Mouse (Mus musculus) splenic B cell, adult 2 months (primary cell): ENCODE measurements around the gene Zfp383.
A peak's percentile ranks its signal among the peaks of the same experiment; 100 is the strongest.

Experiments
- DNase-seq: peaks from one replicate; pipeline ENCODE4 v3.0.0-alpha.2; 2011; ENCODE audit warnings: low read depth, low spot score
- H3K27me3 ChIP-seq: 2 replicates; pipeline ENCODE4 v1.6.1; 2012; ENCODE audit warnings: mild to moderate bottlenecking, low read length, moderate library complexity, mixed read lengths; ENCODE audit not compliant: control insufficient read depth, poor library complexity, insufficient read depth, severe bottlenecking
- H3K36me3 ChIP-seq: 2 replicates; pipeline ENCODE4 v1.6.1; 2012; ENCODE audit warnings: mild to moderate bottlenecking, low read length, moderate library complexity, mixed read lengths; ENCODE audit not compliant: control insufficient read depth, poor library complexity, insufficient read depth, severe bottlenecking

Gene Zfp383

DNA sequence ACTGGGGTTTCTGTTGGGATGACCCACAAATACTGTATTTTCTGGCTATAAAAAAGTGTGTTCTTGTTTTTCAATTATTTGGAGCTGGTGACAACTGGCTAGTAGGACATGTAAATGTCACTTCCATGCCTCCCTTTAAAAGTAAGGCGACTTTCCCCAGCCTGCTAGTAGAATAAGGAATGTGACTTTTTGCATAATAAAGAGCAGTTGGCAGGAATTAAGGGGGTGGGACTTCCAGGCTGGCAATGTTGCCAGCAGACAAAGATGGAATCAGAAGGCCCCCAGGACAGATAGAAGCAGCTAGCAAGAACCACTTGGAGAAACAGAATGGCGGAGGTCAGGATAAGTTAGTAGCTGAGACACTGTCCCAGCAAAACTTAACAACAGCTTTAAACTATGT lies 2.2 kb downstream of the Zfp383 start:
- no peak for DNase-seq
- Histone ChIP-seq H3K36me3 (peaks cover 14% of the 10 kb centered on the region), H3K27me3 (no peaks in the 10 kb centered on the region)

DNA sequence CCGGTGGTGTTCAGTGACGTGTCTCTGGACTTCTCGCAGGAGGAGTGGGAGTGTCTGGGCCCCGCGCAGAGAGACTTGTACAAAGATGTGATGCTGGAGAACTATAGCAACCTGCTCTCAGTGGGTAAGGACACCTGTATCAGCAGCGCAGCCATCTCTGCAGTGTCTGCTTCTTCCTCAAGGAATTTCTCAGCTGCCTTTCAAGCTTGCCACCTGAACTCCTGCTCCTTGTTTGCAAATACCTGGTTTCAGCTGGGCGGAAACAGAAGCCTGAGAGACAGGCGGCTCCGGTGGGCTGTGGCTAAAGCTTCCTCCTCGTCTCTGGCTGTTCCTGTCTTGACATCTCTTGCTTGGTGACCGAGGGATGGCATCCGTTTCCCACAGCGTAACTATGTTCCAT lies 4.1 kb downstream of the Zfp383 start:
- Histone ChIP-seq H3K27me3 (no peaks in the 10 kb centered on the region), H3K36me3 (peaks cover 16% of the 10 kb centered on the region)

GRCm38 (mm10) chr7:29917371-29918061 lies 9.5 kb downstream of the Zfp383 start:
- no peak for DNase-seq
- H3K36me3 ChIP-seq, result peaks cover 14% of the 10 kb centered on the region
- no peaks in the 10 kb centered on the region for H3K27me3 ChIP-seq

More for the DNA sequence above, 4.1 kb downstream of the Zfp383 start:
- no peak for DNase-seq

DNA sequence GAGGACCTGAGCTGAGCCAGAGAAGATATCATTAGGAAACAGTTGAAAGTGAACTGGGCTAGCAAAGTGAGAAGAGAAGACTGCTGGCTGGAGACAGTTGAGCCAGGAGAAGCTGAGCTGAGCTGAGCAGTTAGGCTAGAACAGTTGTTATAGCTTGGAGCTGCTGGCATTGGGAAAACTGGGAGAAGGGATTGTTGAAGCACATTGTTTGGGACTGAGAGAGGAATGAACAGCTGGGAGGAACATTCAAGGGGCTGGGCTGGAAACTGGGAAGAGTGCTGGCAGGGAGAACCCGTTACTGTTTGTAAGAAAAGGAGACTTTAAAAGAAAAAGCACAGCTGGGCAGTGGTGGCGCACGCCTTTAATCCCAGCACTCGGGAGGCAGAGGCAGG lies 10.0 kb downstream of the Zfp383 start:
- DNase-seq, result no peak
- H3K27me3 ChIP-seq, result no peaks in the 10 kb centered on the region
- peaks cover 11% of the 10 kb centered on the region for H3K36me3 ChIP-seq

DNA sequence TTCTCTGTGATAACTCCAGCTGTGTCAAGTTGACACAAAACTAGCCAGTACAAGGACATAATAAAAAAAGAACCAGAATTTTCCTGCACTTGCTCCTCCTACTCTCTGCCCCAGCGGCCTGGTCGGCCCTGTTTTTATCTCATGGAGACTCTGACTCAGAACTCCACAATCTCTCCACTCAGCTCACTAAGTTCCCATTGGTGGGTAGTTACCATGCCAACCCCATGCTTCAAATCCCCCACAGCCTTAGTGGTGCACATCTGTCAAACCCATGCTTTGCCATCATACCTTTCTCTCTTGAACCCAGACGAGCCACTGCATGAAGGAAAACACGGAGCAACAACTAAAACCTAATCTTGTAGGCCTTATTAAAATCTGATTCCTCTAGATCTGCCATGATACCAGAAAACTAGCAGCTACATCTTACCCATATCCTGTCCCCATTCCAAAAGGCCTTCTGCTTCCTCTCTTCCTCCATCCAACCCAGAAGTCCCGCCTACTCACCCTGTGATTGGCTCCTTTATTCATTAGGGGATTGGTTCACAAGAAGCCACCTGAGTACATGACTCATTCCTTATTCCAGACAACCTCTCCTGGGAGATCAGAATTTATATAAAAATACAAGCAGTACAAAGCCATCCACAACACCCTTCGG lies 13.5 kb downstream of the Zfp383 start:
- Histone ChIP-seq H3K27me3 (no peaks in the 10 kb centered on the region), H3K36me3 (no peaks in the 10 kb centered on the region)
- no peak for DNase-seq

- Histone ChIP-seq H3K27me3 (no peaks in the 10 kb centered on the region), H3K36me3 (no peaks in the 10 kb centered on the region)
- no peak for DNase-seq
Observed at GRCm38 (mm10) chr7:29922780-29923179, 14.8 kb downstream of the Zfp383 start.

DNA sequence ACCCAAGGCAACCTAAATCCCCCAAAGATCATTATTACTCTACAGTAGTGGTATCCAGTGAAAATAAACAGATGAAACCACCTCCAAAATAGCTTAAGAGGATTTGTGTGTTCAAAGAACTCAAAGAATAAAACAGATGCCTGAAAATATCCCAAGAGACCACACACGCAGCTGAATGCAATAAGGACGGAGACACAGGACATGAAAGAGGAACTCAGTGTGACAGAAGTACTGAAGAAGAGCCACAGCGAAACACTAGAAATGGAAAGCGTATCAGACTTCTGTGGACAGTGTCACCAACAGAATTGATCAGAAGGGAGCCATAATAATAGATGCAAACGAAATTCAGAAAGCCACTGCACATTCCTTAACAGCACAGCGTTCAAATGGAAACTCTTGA lies 30.8 kb downstream of the Zfp383 start:
- peak; percentile 51 for DNase-seq
- H3K36me3 ChIP-seq, result peaks cover 6% of the 10 kb centered on the region
- H3K27me3 ChIP-seq, result no peaks in the 10 kb centered on the region

DNA sequence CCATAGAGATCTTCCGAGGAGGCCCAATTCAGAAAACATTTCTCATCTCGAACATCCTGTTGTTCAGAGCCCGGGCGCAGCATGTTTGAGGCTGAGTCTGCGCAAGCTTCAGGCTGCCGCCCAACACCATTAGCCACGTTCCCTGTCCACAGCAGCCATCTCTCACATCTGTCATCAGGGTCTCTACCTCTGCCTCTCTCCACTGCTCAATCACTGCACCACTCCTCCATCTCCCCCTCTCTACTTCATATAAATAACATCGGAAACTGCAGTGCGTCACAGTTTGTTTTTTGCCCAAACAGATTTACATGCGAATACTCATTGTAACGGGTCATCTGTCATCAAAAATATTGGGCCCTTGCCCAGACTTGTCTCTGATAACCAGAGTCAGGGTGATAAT lies 33.0 kb downstream of the Zfp383 start:
- H3K36me3 ChIP-seq, result peaks cover 4% of the 10 kb centered on the region; the same call in 1 of the 2 replicates
- DNase-seq, result no peak
- H3K27me3 ChIP-seq, result no peaks in the 10 kb centered on the region

DNA sequence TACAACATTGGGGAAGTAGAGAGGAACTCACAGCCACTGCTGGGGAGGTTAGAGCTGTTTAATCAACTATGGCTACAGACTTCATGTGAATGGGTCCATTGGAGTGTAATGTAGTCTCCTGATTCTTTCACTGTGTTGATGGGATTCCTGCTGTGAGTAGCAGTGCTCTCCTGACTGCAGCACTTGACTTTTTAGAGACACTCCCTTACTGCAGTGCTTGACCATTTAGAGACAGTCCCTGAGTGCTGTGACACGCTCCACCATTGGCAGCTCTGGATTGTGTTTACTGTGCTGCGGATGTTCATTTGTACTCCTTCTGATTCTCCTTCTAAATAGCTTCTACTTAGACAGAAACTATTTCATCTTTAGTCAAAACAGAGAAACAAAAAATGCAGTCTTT lies 34.7 kb downstream of the Zfp383 start:
- H3K36me3 ChIP-seq, result peaks cover 4% of the 10 kb centered on the region; the same call in 1 of the 2 replicates
- no peaks in the 10 kb centered on the region for H3K27me3 ChIP-seq
- no peak for DNase-seq

- H3K36me3 ChIP-seq, result peaks cover 4% of the 10 kb centered on the region; the same call in 1 of the 2 replicates
- DNase-seq, result no peak
- no peaks in the 10 kb centered on the region for H3K27me3 ChIP-seq
Observed at GRCm38 (mm10) chr7:29943720-29944119, 35.7 kb downstream of the Zfp383 start.

DNA sequence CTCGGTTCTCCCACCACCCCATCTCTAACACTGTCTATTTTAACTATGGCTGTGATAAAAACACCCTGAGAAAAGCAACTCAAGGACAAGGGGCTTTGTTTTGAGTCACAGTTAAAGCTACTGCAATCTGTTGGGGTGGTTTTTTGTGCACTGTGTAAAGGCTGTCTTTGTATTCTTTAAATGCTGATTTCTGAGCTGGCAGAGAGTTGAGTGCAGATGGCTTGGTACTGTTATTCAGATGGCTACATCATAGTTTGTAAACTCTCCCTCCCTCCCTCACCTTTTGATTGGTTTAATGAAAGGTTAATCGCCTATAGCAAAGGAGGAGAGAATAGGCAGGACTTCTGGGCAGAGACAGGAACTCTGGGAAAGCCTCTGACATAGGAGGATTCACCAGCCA lies 36.2 kb downstream of the Zfp383 start:
- Histone ChIP-seq H3K27me3 (no peaks in the 10 kb centered on the region), H3K36me3 (peaks cover 4% of the 10 kb centered on the region; the same call in 1 of the 2 replicates)
- no peak for DNase-seq

- DNase-seq, result no peak
- Histone ChIP-seq H3K27me3 (no peaks in the 10 kb centered on the region), H3K36me3 (0 out of 2 replicates have a peak, but pooled peaks cover 3% of the 10 kb centered on the region)
Observed at GRCm38 (mm10) chr7:29953086-29953485, 45.1 kb downstream of the Zfp383 start.

DNA sequence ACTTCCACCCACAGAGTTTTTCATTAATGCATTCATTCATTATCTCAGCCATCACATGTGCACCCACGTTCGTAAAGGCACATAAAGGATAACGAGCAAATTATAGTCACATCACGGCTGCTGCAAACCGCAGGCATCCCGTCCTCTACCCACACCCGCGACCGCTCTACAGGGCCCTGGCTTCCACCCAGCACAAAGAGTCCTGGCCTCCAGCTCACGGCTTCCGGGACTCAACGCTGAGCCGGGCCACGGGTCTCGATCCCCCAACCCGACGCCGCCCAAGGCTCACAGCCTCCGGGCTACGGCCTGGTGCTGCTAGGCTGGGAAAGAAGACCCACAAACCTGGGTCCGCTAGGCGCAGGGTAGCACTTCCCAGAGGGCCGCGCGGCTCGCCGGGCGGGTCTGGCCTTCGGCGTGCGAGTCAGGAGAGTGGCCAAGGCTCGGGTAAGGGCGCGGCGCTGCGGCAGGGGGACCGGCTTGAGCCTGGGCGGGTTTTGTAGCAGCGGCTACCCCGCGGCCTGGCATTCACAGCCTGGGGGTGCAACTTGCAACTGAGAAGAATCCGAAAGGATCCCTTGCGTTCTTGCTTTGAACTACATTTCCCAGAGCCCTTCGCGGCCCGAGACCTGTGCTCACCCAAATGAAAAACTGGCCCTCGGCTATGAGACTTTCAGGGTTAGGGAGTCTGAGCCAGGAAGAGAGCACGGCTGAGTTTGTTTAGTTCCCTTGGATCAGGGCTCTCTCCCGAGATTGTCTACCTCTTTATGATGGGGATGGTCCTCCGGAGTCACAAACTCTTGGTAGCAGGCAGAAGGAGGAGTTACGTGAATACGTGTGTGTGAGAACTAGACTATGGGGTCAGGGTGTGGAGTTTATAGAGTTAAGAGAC lies 45.7 kb downstream of the Zfp383 start, which contains the start of gene Zfp74:
Gene Zfp74 (minus strand): TSS at position 577 of the 889 bp plus-strand sequence.
- peak; percentile 69 for DNase-seq
- 0 out of 2 replicates have a peak, but pooled peaks cover 3% of the 10 kb centered on the region for H3K36me3 ChIP-seq

DNA sequence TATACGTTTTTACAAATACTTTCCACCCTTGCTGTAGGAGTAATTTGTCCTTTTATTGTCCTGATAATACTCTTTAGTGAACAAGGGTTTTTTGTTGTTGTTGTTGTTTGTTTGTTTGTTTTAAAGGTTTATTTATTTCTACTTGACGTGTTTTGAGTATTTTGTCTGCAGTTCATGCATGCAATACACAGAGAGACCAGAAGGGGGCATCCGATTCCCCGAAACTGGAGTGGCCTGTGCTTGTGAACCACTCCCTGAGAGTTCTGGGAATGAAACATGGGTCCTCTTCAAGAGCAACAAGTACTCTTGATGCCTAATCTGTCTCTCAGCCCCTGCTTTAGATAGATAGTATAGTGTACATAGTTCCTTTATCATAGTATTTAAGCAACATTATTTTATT lies 46.7 kb downstream of the Zfp383 start:
- no peaks in the 10 kb centered on the region for H3K27me3 ChIP-seq
- peak; percentile 57 for DNase-seq
- 0 out of 2 replicates have a peak, but pooled peaks cover 1% of the 10 kb centered on the region for H3K36me3 ChIP-seq

More for the DNA sequence above, 45.7 kb downstream of the Zfp383 start, which contains the start of gene Zfp74:
- no peaks in the 10 kb centered on the region for H3K27me3 ChIP-seq
